Mouse (Mus musculus): ENCODE data around the gene Fam219a.

DNA sequence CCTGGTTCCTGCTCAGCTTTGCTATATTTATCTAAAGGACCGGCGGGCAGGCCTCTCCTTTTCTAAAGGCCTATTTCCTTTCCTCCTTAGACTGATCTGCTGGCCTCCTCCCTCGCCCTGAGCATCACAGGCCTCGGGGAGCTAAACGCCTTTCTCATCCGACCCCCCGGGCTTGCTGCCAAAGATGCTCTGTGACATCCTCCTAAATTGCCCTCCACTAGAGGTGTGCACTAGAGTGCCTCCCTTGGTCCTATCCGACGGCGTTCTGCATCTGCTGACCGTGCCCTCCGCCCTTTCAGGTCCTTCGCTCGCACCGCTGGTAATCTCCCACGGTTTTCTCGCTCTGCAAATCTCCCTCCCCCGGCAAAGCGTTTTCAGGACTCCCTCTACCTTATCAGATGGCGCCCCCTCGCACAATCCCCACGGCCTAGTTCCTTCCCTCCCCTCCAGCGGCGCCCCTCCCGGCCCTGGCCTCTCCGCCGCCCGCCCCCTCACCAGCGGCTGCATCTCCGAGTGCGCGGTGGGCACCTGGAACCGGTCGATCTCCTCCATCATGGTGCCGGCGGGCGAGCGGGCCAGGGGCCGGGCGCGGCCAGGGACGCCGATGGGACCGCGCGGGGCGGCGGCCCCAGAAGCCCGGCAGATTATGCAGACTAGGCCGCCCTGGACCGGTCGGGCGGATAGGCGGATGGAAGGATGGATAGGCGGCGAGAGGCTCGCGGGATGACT lies 492 bp downstream of the Fam219a start:
- TF ChIP-seq CHD2 (IDR thresholded peaks at IDR 0.05; ENCODE audit: low read depth, low read length) (no peak), MAFK (IDR thresholded peaks at IDR 0.05; ENCODE audit: insufficient read depth, low read depth, low read length) (no peak), ZNF384 (IDR thresholded peaks at IDR 0.05; ENCODE audit: low read depth, low read length) (no peak), HCFC1 (IDR thresholded peaks at IDR 0.05; ENCODE audit: borderline replicate concordance, insufficient read depth, low read length) (no peak)

Data from ES-E14 (cell line).